Mouse (Mus musculus): ENCODE measurements around the gene Susd3. TPM values are rescaled to one million over a fixed set of nuclear protein-coding genes. Genes with fewer than 3 reads are reported as not detected.

Gene Susd3
- polyA plus RNA-seq, 1 experiment from 2014 or later, result 0.85 TPM

GRCm38 (mm10) chr13:49238737-49239136 is 9.8 kb downstream of the Susd3 start:
- 95% methylated on average over 8 of the region's 8 CpGs for WGBS
- Histone ChIP-seq H3K27me3 (replicated peaks; ENCODE audit: control insufficient read depth, insufficient read depth, low read length) (no peaks in the 10 kb centered on the region), H3K36me3 (ENCODE audit: control insufficient read depth, insufficient read depth, low read length) (no peaks in the 10 kb centered on the region), H3K9me3 (ENCODE audit: control insufficient read depth, low read length) (no peaks in the 10 kb centered on the region), H3K4me2 (ENCODE audit: low read length) (no peak overlapping the region), H3K4me1 (ENCODE audit: control insufficient read depth, insufficient read depth, low read depth, low read length) (no peaks in the 10 kb centered on the region), H3K4me3 (ENCODE audit: low read length) (no peak overlapping the region), H3K9ac (ENCODE audit: low read depth, low read length) (no peak overlapping the region), H3K27ac (ENCODE audit: low read depth, low read length) (no peak overlapping the region)
- ATAC-seq, result no peak

GRCm38 (mm10) chr13:49237617-49238016 is 10.9 kb downstream of the Susd3 start:
- H3K9ac ChIP-seq (ENCODE audit: low read depth, low read length), result no peak overlapping the region
- H3K4me3 ChIP-seq (ENCODE audit: low read length), result no peak overlapping the region
- H3K27ac ChIP-seq (ENCODE audit: low read depth, low read length), result no peak overlapping the region
- 98% methylated on average over 8 of the region's 8 CpGs for WGBS
- no peak overlapping the region for H3K4me2 ChIP-seq (ENCODE audit: low read length)
- H3K36me3 ChIP-seq (ENCODE audit: control insufficient read depth, insufficient read depth, low read length), result no peaks in the 10 kb centered on the region
- H3K27me3 ChIP-seq (replicated peaks; ENCODE audit: control insufficient read depth, insufficient read depth, low read length), result no peaks in the 10 kb centered on the region
- H3K4me1 ChIP-seq (ENCODE audit: control insufficient read depth, insufficient read depth, low read depth, low read length), result no peaks in the 10 kb centered on the region
- H3K9me3 ChIP-seq (ENCODE audit: control insufficient read depth, low read length), result no peaks in the 10 kb centered on the region
- ATAC-seq, result no peak

GRCm38 (mm10) chr13:49234711-49235110 is 13.8 kb downstream of the Susd3 start:
- 97% methylated on average over 4 of the region's 4 CpGs for WGBS
- Histone ChIP-seq H3K9ac (ENCODE audit: low read depth, low read length) (no peak overlapping the region), H3K4me1 (ENCODE audit: control insufficient read depth, insufficient read depth, low read depth, low read length) (no peaks in the 10 kb centered on the region), H3K4me3 (ENCODE audit: low read length) (no peak overlapping the region), H3K27me3 (replicated peaks; ENCODE audit: control insufficient read depth, insufficient read depth, low read length) (no peaks in the 10 kb centered on the region), H3K36me3 (ENCODE audit: control insufficient read depth, insufficient read depth, low read length) (no peaks in the 10 kb centered on the region), H3K27ac (ENCODE audit: low read depth, low read length) (no peak overlapping the region), H3K9me3 (ENCODE audit: control insufficient read depth, low read length) (no peaks in the 10 kb centered on the region), H3K4me2 (ENCODE audit: low read length) (no peak overlapping the region)
- ATAC-seq, result no peak

- WGBS, result 83% methylated on average over 8 of the region's 8 CpGs
- H3K27ac ChIP-seq (ENCODE audit: low read depth, low read length), result no peak overlapping the region
- no peak overlapping the region for H3K9ac ChIP-seq (ENCODE audit: low read depth, low read length)
- H3K4me3 ChIP-seq (ENCODE audit: low read length), result no peak overlapping the region
- H3K4me2 ChIP-seq (ENCODE audit: low read length), result no peak overlapping the region
- H3K27me3 ChIP-seq (replicated peaks; ENCODE audit: control insufficient read depth, insufficient read depth, low read length), result no peaks in the 10 kb centered on the region
- H3K36me3 ChIP-seq (ENCODE audit: control insufficient read depth, insufficient read depth, low read length), result no peaks in the 10 kb centered on the region
- ATAC-seq, result no peak
- no peaks in the 10 kb centered on the region for H3K4me1 ChIP-seq (ENCODE audit: control insufficient read depth, insufficient read depth, low read depth, low read length)
- H3K9me3 ChIP-seq (ENCODE audit: control insufficient read depth, low read length), result no peaks in the 10 kb centered on the region
These were observed 14.5 kb downstream of the Susd3 start for GRCm38 (mm10) chr13:49233792-49234572.

- no peak overlapping the region for H3K4me2 ChIP-seq (ENCODE audit: low read length)
These were observed 22.9 kb downstream of the Susd3 start for GRCm38 (mm10) chr13:49225633-49226032.

GRCm38 (mm10) chr13:49225159-49225558 is 23.3 kb downstream of the Susd3 start:
- H3K36me3 ChIP-seq (ENCODE audit: control insufficient read depth, insufficient read depth, low read length), result no peaks in the 10 kb centered on the region
- H3K27ac ChIP-seq (ENCODE audit: low read depth, low read length), result no peak overlapping the region
- H3K9ac ChIP-seq (ENCODE audit: low read depth, low read length), result no peak overlapping the region
- peaks cover 3% of the 10 kb centered on the region; the same call in 1 of the 2 replicates for H3K9me3 ChIP-seq (ENCODE audit: control insufficient read depth, low read length)
- no peak overlapping the region for H3K4me2 ChIP-seq (ENCODE audit: low read length)
- ATAC-seq, result no peak
- H3K4me3 ChIP-seq (ENCODE audit: low read length), result no peak overlapping the region
- H3K27me3 ChIP-seq (replicated peaks; ENCODE audit: control insufficient read depth, insufficient read depth, low read length), result no peaks in the 10 kb centered on the region
- 65% methylated on average over 3 of the region's 3 CpGs for WGBS
- no peaks in the 10 kb centered on the region for H3K4me1 ChIP-seq (ENCODE audit: control insufficient read depth, insufficient read depth, low read depth, low read length)

More at GRCm38 (mm10) chr13:49225633-49226032, 22.9 kb downstream of the Susd3 start:
- no peak for ATAC-seq
- Histone ChIP-seq H3K36me3 (ENCODE audit: control insufficient read depth, insufficient read depth, low read length) (no peaks in the 10 kb centered on the region), H3K4me3 (ENCODE audit: low read length) (no peak overlapping the region), H3K27ac (ENCODE audit: low read depth, low read length) (no peak overlapping the region), H3K27me3 (replicated peaks; ENCODE audit: control insufficient read depth, insufficient read depth, low read length) (no peaks in the 10 kb centered on the region), H3K9ac (ENCODE audit: low read depth, low read length) (no peak overlapping the region), H3K9me3 (ENCODE audit: control insufficient read depth, low read length) (peaks cover 3% of the 10 kb centered on the region; the same call in 1 of the 2 replicates), H3K4me1 (ENCODE audit: control insufficient read depth, insufficient read depth, low read depth, low read length) (no peaks in the 10 kb centered on the region)
- WGBS, result 46% methylated on average over 4 of the region's 4 CpGs

- Histone ChIP-seq H3K4me1 (ENCODE audit: control insufficient read depth, insufficient read depth, low read depth, low read length) (no peaks in the 10 kb centered on the region), H3K27ac (ENCODE audit: low read depth, low read length) (no peak overlapping the region), H3K9ac (ENCODE audit: low read depth, low read length) (no peak overlapping the region), H3K36me3 (ENCODE audit: control insufficient read depth, insufficient read depth, low read length) (no peaks in the 10 kb centered on the region), H3K27me3 (replicated peaks; ENCODE audit: control insufficient read depth, insufficient read depth, low read length) (no peaks in the 10 kb centered on the region), H3K9me3 (ENCODE audit: control insufficient read depth, low read length) (peaks cover 3% of the 10 kb centered on the region; the same call in 1 of the 2 replicates), H3K4me2 (ENCODE audit: low read length) (no peak overlapping the region), H3K4me3 (ENCODE audit: low read length) (no peak overlapping the region)
- ATAC-seq, result no peak
- WGBS, result 21% methylated on average over 6 of the region's 6 CpGs
These were observed 23.8 kb downstream of the Susd3 start for GRCm38 (mm10) chr13:49224729-49225128.

- Histone ChIP-seq H3K9ac (ENCODE audit: low read depth, low read length) (no peak overlapping the region), H3K4me2 (ENCODE audit: low read length) (no peak overlapping the region), H3K4me3 (ENCODE audit: low read length) (no peak overlapping the region), H3K27ac (ENCODE audit: low read depth, low read length) (no peak overlapping the region), H3K9me3 (ENCODE audit: control insufficient read depth, low read length) (peaks cover 3% of the 10 kb centered on the region; the same call in 1 of the 2 replicates), H3K36me3 (ENCODE audit: control insufficient read depth, insufficient read depth, low read length) (no peaks in the 10 kb centered on the region), H3K27me3 (replicated peaks; ENCODE audit: control insufficient read depth, insufficient read depth, low read length) (no peaks in the 10 kb centered on the region), H3K4me1 (ENCODE audit: control insufficient read depth, insufficient read depth, low read depth, low read length) (no peaks in the 10 kb centered on the region)
- no peak for ATAC-seq
- WGBS, result 19% methylated on average over 10 of the region's 10 CpGs
These were observed 24.2 kb downstream of the Susd3 start for GRCm38 (mm10) chr13:49224314-49224713.

GRCm38 (mm10) chr13:49220912-49221311 is 27.6 kb downstream of the Susd3 start:
- WGBS, result 19% methylated on average over 5 of the region's 5 CpGs
- no peak overlapping the region for H3K4me2 ChIP-seq (ENCODE audit: low read length)
- no peak overlapping the region for H3K4me3 ChIP-seq (ENCODE audit: low read length)
- no peak for ATAC-seq
- peaks cover 6% of the 10 kb centered on the region for H3K4me1 ChIP-seq (ENCODE audit: control insufficient read depth, insufficient read depth, low read depth, low read length)
- no peak overlapping the region for H3K27ac ChIP-seq (ENCODE audit: low read depth, low read length)
- no peak overlapping the region for H3K9ac ChIP-seq (ENCODE audit: low read depth, low read length)
- no peaks in the 10 kb centered on the region for H3K36me3 ChIP-seq (ENCODE audit: control insufficient read depth, insufficient read depth, low read length)
- peaks cover 8% of the 10 kb centered on the region; the same call in 1 of the 2 replicates for H3K27me3 ChIP-seq (replicated peaks; ENCODE audit: control insufficient read depth, insufficient read depth, low read length)
- peaks cover 3% of the 10 kb centered on the region; the same call in 1 of the 2 replicates for H3K9me3 ChIP-seq (ENCODE audit: control insufficient read depth, low read length)
